Mouse (Mus musculus) thymus, adult 2 months (tissue): ENCODE data around the gene Gm21663.

Source experiments
- CTCF ChIP-seq: fragments of 200-500 bp; IDR thresholded peaks from 2 replicates; pipeline ENCODE4 v1.5.1; 2012; ENCODE audit warnings: mild to moderate bottlenecking, control low read depth, low read length, moderate library complexity, borderline replicate concordance; ENCODE audit not compliant: control insufficient read depth, poor library complexity, insufficient read depth; ENCODE audit errors: extremely low read depth
- POLR2A ChIP-seq: fragments of 200-500 bp; IDR thresholded peaks from 2 replicates; pipeline ENCODE4 v1.6.1; 2012; ENCODE audit warnings: mild to moderate bottlenecking, low read length, control low read depth, moderate library complexity; ENCODE audit not compliant: control insufficient read depth, poor library complexity, insufficient read depth; ENCODE audit errors: extremely low read depth

DNA sequence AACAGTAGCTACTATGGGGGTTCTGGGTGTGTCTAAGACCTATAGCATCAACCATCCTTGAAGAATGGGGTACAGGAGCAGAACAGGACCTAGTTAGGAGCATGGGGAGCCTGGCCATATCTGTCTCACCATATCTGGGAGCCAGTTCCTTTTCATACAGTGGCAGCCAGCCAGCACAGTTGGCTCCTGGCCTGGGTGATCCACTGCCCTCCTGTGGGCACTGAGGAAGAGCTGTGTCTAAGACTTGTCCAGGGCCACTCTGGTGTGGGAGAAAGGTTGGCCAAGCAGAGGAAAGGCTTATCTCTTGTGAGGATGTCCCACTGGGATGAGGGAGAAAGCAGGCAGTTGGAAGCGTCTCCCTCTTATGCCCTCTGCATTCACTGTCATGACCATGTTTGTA, 50.9 kb downstream of the Gm21663 start:
- TF ChIP-seq CTCF (no peak), POLR2A (no peak)
